Mouse (Mus musculus): ENCODE measurements around the gene Setd1b.

GRCm38 (mm10) chr5:123140694-123141554 is 1.1 kb upstream of the Setd1b start:
- TF ChIP-seq CTCF (IDR thresholded peaks at IDR 0.05; ENCODE audit: low read depth) (0 out of 2 replicates have a peak, but pooled peaks have one; percentile 17), EP300 (optimal IDR thresholded peaks at IDR 0.05) (peak; percentile 85)
